In the genomic region with DNA sequence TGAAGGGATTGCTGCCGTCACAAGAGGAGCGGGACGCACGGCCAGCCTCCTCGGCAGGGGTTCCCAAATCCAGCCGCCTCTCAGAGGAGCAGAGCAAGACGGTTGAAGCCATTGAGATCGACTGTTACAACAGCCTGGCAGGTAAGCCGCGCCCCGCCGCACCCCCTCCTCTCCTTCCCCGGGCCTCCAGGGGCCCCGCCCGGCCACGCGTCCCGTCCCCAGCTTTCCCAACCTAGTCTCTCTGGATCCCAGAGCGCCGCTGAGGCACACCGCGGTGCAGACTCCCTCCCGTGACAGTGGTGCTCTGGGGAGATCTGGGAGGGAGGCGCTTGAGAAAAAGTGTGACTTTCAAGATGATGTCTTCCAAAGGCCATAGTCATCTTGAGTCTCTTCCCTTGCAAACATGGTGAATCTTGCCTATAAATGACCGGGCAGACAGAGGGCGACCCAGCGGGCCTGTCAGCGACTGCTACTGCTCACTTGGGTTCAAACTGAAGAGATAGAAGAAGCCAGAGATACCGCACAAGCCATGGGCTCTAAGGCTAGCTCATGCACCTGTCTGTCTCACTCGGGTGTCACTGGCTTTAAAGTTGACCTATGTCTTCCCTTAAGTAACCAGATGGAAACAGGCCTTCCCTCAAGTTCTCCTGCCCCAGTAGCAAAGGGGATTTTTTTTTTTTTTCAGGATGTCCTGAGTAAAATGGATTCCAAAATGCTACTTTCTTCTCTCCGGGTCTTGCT, we compare ENCODE assay signal across 8 mouse cellular contexts. TPM values are rescaled to one million over a fixed set of nuclear protein-coding genes. Genes with fewer than 3 reads are reported as not detected.
DNase-seq lines count a peak whose midpoint lies in the region; ATAC-seq lines count a peak whose summit lies in the region.

No protein-coding gene starts in this region.

- peak overlapping the region; percentile 80 for H3K4me2 ChIP-seq in liver, embryonic 11.5 days
- peak overlapping the region; percentile 97 for H3K4me2 ChIP-seq in stomach, embryonic 14.5 days (replicated peaks; ENCODE audit: low read depth, low read length)

- peak overlapping the region; percentile 51 for H3K4me3 ChIP-seq in liver, embryonic 11.5 days (ENCODE audit: low read depth, low read length)
- H3K4me3 ChIP-seq in stomach, embryonic 14.5 days (ENCODE audit: low read depth, low read length) = peak overlapping the region; percentile 55

- H3K4me1 ChIP-seq in liver, embryonic 11.5 days (replicated peaks; ENCODE audit: control insufficient read depth, insufficient read depth, low read length) = no peaks in the 10 kb centered on the region
- H3K4me1 ChIP-seq in stomach, embryonic 14.5 days (ENCODE audit: control insufficient read depth, insufficient read depth, low read length) = no peaks in the 10 kb centered on the region

- ATAC-seq in liver, embryonic 11.5 days (replicated peaks; ENCODE audit: low FRiP score) = no peak
- ATAC-seq in frontal cortex, adult (ENCODE audit: low TSS enrichment) = peak; percentile 62
- ATAC-seq in stomach, embryonic 14.5 days (ENCODE audit: insufficient number of reproducible peaks, insufficient read depth, low FRiP score, low read depth) = peak; percentile 15; the same call in 1 of the 2 replicates
- ATAC-seq in CD4-positive, CD25-positive, alpha-beta regulatory T cell, adult 4 months = no peak

- no peaks in the 10 kb centered on the region for H3K36me3 ChIP-seq in liver, embryonic 11.5 days (ENCODE audit: control insufficient read depth, insufficient read depth, low read length)
- no peaks in the 10 kb centered on the region for H3K36me3 ChIP-seq in stomach, embryonic 14.5 days (ENCODE audit: control insufficient read depth, insufficient read depth, low read length)

- DNase-seq in liver, embryonic 11.5 days (ENCODE audit: low spot score) = peak; percentile 36
- DNase-seq in liver = no peak
- peak; percentile 52 for DNase-seq in cerebellum, adult 11 months
- peak; percentile 33 to 51 for DNase-seq in layer of hippocampus, postnatal 25 days (ENCODE audit: extremely low spot score in 1 of 2, low spot score in 1 of 2)
- peak; percentile 11 for DNase-seq in lung, postnatal 25 days (ENCODE audit: low spot score)

- WGBS in liver, embryonic 11.5 days = 5% methylated on average over 31 of the region's 31 CpGs
- WGBS in stomach, embryonic 14.5 days = 4% methylated on average over 26 of the region's 31 CpGs

- peaks cover 58% of the 10 kb centered on the region for H3K27me3 ChIP-seq in liver, embryonic 11.5 days (replicated peaks; ENCODE audit: control insufficient read depth, insufficient read depth, low read length)
- H3K27me3 ChIP-seq in stomach, embryonic 14.5 days (ENCODE audit: control insufficient read depth, insufficient read depth, low read length) = peaks cover 26% of the 10 kb centered on the region; the same call in 1 of the 2 replicates

- H3K27ac ChIP-seq in liver, embryonic 11.5 days (ENCODE audit: low read depth, low read length) = no peak overlapping the region
- no peak overlapping the region; the same call in 1 of the 2 replicates for H3K27ac ChIP-seq in stomach, embryonic 14.5 days (ENCODE audit: low read length)

- no peak overlapping the region; the same call in 1 of the 2 replicates for H3K9ac ChIP-seq in liver, embryonic 11.5 days (ENCODE audit: low read depth, low read length)
- H3K9ac ChIP-seq in stomach, embryonic 14.5 days (replicated peaks; ENCODE audit: low read depth, low read length) = peak overlapping the region; percentile 46; the same call in 1 of the 2 replicates

- no peaks in the 10 kb centered on the region for H3K9me3 ChIP-seq in liver, embryonic 11.5 days (ENCODE audit: control insufficient read depth, low read length)
- no peaks in the 10 kb centered on the region for H3K9me3 ChIP-seq in stomach, embryonic 14.5 days (ENCODE audit: control insufficient read depth, low read depth, low read length)

RNA-seq across cellular contexts. Expression of a gene that starts 0.8 kb away (rescaled TPM):
- polyA plus RNA-seq in liver, embryonic 11.5 days (2014; fragmentation: Nextera tagmentation; extraction: Ambion mirVana) = 0.56 and 0.58 TPM in 2 replicates
- total RNA-seq in layer of hippocampus, postnatal 25 days (2021) = 10 to 100 TPM; 45.3 to 47.4 TPM
- 3.9 and 4.6 TPM in 2 replicates for polyA plus RNA-seq in stomach, embryonic 14.5 days (2014; fragmentation: Nextera tagmentation; extraction: Ambion mirVana)
- under 1 TPM in 1 of 2 experiments, not detected in 1; 0.22 TPM for polyA plus RNA-seq in CD4-positive, CD25-positive, alpha-beta regulatory T cell, adult 4 months (2017; shearing (Covaris generic))

RNA-seq across cellular contexts. Expression of a gene that starts 37.0 kb away (rescaled TPM):
- polyA plus RNA-seq in liver, embryonic 11.5 days (2014; fragmentation: Nextera tagmentation; extraction: Ambion mirVana) = 71.6 and 73.8 TPM in 2 replicates
- 10 to 100 TPM; 26.4 to 27.2 TPM for total RNA-seq in layer of hippocampus, postnatal 25 days (2021)
- polyA plus RNA-seq in stomach, embryonic 14.5 days (2014; fragmentation: Nextera tagmentation; extraction: Ambion mirVana) = 66.5 and 69.7 TPM in 2 replicates
- polyA plus RNA-seq in CD4-positive, CD25-positive, alpha-beta regulatory T cell, adult 4 months (2017; shearing (Covaris generic)) = 10 to 100 TPM; 31.1 to 35.2 TPM

Comparison
In these comparisons a context has a peak if more than half of its experiments do, and no peak if none do; other contexts are left out.
1. ATAC-seq: peak in frontal cortex, adult (single experiment) and stomach, embryonic 14.5 days (single experiment); none in liver, embryonic 11.5 days (single experiment) and CD4-positive, CD25-positive, alpha-beta regulatory T cell, adult 4 months (single experiment).